Mouse (Mus musculus) embryonic fibroblast, embryonic 13.5 days (primary cell): ENCODE results near the gene Foxs1.

Source experiments
- CTCF ChIP-seq: IDR thresholded peaks from 2 replicates; pipeline ENCODE4 v1.5.1; 2011; ENCODE audit warnings: mild to moderate bottlenecking, control low read depth, low read length, moderate library complexity, borderline replicate concordance; ENCODE audit not compliant: insufficient read depth
- POLR2A ChIP-seq: IDR thresholded peaks from 2 replicates; pipeline ENCODE4 v1.6.1; 2011; ENCODE audit warnings: low read depth, mild to moderate bottlenecking, control low read depth, low read length, moderate library complexity

DNA sequence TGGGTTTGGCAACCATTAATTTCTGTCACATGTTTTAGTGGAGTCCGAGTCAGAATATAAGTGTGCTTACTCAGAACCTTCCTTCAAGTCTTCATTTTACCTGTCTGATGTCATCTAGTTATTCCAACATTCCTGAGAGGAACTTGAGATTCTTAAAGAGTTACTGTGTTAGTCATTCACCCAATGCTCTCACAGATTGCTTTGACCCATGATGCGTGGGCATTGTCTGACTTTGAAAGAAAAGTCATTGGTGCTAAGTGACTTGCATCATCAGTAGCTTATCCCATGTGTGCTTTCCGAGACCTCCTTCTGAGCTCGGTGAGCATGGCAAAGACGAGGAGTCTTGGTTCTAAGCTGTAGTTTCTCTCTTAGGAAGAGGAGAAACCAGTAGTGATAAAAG, 44.2 kb downstream of the Foxs1 start:
- no peak for TF ChIP-seq CTCF
- no peak for TF ChIP-seq POLR2A
